Mouse (Mus musculus) neural tube, embryonic 10.5 days (tissue): ENCODE measurements around the gene Tmod1.
A peak's percentile ranks its signal among the peaks of the same experiment; 100 is the strongest.

Source experiments
- DNase-seq: peaks from one replicate; pipeline ENCODE4 v3.0.0-alpha.2; 2017; ENCODE audit warnings: low spot score; ENCODE audit errors: extremely low spot score

Tmod1 gene

DNA sequence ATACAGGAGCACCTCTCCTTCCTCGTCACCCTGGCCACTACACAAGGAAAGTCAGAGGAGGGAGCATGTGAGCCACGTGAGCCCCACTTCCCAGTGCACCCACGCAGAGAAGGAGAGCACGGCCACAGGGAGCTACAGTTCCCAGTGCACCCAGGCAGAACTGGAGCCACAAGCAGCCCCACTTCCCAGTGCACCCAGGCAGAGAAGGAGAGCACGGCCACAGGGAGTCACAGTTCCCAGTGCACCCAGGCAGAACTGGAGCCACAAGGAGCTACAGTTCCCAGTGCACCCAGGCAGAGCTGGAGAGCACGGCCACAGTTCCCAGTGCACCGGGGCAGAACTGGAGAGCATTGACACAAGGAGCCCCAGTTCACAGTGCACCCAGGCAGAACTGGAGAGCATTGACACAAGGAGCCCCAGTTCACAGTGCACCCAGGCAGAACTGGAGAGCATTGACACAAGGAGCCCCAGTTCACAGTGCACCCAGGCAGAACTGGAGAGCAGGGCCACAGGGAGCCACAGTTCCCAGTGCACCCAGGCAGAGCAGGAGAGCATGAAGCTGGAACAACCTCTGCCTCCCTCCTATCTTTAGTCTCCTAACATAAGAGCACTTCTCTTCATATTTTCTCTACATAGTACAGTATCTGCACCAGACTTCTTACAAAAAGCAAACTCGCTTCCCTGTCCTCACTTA, 90.7 kb downstream of the Tmod1 start:
- DNase-seq = no peak

DNA sequence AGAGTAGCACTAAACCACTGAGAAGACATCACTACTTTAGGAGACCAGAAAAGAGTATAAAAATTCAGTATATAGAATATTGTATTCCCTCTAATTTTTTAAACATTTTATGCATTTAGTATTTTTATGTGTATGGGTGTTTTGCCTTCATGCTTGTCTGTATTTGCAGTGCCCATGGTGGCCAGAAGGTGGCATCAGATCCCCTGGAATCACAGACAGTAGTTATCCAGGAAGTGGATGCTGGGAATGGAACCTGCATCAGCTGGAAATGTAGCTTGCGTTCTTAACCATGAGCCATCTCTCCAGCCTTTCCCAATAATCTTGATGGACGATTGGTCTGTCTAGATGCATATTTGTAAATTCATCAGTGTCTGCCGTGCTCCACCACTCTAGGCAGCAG, 91.5 kb downstream of the Tmod1 start:
- DNase-seq = peak; percentile 60

DNA sequence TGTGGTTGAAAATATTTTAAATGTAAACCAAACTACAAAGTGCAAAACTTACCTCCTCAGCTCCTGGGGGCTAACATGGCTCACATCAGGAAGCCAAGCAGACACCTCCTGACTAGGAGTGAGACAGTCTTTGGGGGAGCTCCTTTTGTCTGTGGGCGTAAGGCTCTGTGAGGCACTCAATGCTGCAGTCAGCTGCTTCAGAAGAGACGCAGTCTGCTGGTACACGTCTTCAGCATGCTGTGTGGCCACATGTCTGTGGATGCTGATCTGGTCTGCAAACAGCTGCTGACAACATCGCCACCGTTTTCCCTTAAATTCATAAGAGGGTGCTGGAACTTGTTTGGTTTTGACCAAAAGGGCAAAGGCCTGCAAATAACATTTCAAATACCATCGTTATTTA, 93.1 kb downstream of the Tmod1 start:
- DNase-seq = no peak

DNA sequence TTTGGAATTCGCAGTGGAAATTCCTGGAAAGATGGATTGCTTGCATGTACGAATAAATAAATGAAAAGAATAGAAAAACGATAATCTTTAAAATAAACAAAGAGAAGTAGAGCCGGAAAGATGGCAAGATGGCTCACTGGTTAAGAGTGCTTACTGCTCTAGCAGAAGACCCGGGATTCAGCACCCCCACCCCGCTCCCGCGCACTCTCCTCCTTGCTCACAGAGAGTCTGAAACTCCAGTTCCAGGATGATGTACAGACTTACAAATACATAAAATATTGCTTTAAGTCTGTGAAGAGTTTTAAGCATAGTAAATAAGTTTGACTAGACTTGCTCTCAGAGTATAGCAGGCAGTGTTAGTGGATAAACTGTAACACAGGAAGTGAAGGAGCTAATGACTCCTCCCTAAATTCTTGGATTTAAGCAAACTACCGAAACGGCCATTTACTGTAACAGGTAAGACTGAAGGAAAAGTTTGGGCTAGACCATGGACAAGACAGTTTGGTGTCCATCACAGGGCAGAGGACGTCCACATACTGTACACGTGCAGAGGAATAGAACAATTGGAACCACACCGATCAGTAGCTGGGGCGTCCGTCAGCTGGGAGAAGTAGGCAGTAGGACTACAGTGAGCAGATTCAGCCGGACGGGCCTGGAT, 99.0 kb downstream of the Tmod1 start:
- DNase-seq = no peak

- peak; percentile 95 for DNase-seq
These were observed 99.8 kb downstream of the Tmod1 start, which contains the start of the genes Ncbp1 and Tstd2 for GRCm38 (mm10) chr4:46138287-46139222. Ncbp1 (plus strand) TSS chr4:46138613. Tstd2 (minus strand) TSS chr4:46138694.

GRCm38 (mm10) chr4:46144323-46144722, 105.6 kb downstream of the Tmod1 start:
- DNase-seq = no peak

DNA sequence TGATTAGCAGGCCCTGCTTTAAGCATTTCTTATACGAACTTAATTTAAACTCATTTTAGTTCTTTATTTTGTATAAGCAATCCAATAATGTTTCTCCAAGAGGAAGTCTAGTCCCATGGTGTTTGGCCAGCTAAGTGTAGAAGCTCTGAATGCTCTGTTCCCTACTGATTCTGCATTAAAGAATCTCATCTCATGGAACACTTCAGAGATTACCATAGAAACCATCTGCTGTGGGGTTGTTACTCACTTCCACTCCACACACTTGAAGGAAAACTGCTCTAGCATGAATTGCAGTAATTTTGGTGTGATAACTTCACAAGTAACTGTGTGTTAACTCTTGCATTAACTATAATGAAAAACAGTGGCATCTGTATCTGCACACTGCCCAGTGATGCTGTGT, 108.1 kb downstream of the Tmod1 start:
- no peak for DNase-seq

DNA sequence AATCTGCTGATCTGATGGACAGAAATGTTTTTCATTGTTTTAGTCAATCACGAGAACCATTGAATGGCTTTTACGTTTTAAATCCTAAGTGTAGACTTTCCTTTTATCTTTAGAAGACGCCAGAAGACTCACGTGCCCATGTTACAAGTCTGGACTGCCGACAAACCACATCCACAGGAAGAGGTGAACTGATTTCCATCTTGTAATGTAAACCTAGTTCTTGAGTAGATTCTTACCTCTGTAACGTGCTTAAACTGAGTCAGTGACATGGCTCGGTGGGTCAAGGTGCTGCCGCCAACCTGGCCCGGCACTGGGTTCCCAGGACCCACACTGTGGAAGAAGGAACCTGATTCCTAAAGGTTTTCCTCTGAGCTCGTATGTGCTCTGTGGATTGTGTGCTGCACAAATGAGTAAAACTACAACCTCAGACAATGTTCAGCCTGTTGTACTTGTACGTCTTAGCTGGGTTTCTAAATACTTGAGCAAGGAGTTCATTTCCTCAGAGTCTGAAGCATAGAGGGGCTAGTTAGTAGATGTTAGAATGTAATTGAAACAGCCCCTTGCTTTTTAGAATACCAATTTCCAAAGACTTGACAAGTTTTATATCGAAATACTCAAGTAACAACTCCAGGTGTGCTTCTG, 113.3 kb downstream of the Tmod1 start:
- DNase-seq = no peak

DNA sequence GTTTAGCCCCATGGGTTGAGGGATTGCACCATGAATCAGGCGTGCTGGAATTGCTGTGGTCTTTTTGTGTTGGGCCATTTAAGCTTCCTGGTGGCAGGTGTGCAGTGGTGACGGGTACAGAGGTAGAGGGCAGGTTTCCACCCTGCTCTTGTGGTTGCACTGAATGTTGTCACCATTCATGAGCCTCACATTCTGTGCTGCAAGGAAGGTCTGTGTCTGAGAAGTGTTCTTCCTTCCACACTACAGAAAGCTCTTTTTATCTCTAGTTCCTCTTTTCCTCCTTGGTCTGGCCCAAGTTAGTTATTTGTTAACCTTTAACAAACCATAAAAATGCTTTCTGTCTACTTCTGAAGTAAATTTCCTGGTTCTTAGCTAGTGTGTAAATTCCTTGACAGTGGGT, 125.3 kb downstream of the Tmod1 start:
- DNase-seq = no peak
